Mouse (Mus musculus): Measurements from ENCODE around the gene Slain2. TPM values are rescaled to one million over a fixed set of nuclear protein-coding genes. Genes with fewer than 3 reads are reported as not detected.
"Not testable (repeated sequence)": the region's sequence is repeated elsewhere in the genome, so short reads cannot be mapped to it uniquely, and the experiment has no call there.

Slain2 gene
- polyA plus RNA-seq, 1 experiment from 2014 or later: 4.6 TPM

DNA sequence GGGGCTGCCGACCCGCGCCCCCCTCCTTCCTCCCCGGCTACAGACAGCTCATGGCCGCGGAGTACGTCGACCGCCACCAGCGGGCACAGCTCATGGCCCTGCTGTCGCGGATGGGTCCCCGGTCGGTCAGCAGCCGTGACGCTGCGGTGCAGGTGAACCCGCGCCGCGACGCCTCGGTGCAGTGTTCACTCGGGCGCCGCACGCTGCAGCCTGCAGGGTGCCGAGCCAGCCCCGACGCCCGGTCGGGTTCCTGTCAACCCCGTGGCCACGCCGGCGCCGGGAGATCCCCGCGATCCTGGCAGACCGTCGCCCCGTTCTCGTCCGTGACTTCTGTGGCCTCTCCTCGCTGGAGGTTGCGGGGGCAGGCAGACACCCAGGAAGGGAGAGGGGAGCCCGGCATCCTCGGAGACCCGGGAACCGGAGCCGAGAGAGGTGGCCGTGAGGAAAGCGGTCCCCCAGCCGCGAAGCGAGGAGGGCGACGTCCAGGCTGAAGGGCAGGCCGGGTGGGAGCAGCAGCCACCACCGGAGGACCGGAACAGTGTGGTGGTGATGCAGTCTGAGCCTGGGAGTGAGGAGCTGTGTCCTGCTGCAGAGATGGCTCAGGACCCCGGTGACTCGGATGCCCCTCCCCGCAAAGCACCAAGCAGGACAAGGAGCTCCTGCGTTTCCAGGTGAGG lies 99.6 kb downstream of the Slain2 start:
- peaks cover 56% of the 10 kb centered on the region for H3K27me3 ChIP-seq
- peak overlapping the region; percentile 37 for H3K4me3 ChIP-seq (replicated peaks)
- not testable (repeated sequence) for H3K9ac ChIP-seq; H3K36me3 ChIP-seq; DNase-seq; ATAC-seq (ENCODE audit: low read depth); H3K9me3 ChIP-seq (replicated peaks); H3K4me1 ChIP-seq (replicated peaks); H3K27ac ChIP-seq
- 3% methylated on average over 51 of the region's 65 CpGs for WGBS (ENCODE audit: insufficient replicate concordance)
- peak overlapping the region; percentile 58 for H3K4me2 ChIP-seq

- Histone ChIP-seq H3K9me3 (replicated peaks) (no peaks in the 10 kb centered on the region), H3K9ac (no peak overlapping the region), H3K4me1 (replicated peaks) (no peaks in the 10 kb centered on the region; the same call in 1 of the 2 replicates), H3K4me2 (no peak overlapping the region), H3K27me3 (peaks cover 55% of the 10 kb centered on the region), H3K4me3 (replicated peaks) (no peak overlapping the region), H3K36me3 (no peaks in the 10 kb centered on the region), H3K27ac (no peak overlapping the region)
- DNase-seq (no peak), ATAC-seq (ENCODE audit: low read depth) (no peak)
- WGBS (ENCODE audit: insufficient replicate concordance): 45% methylated on average over 9 of the region's 9 CpGs
These were observed 100.6 kb downstream of the Slain2 start for GRCm38 (mm10) chr5:73014745-73015144.

DNA sequence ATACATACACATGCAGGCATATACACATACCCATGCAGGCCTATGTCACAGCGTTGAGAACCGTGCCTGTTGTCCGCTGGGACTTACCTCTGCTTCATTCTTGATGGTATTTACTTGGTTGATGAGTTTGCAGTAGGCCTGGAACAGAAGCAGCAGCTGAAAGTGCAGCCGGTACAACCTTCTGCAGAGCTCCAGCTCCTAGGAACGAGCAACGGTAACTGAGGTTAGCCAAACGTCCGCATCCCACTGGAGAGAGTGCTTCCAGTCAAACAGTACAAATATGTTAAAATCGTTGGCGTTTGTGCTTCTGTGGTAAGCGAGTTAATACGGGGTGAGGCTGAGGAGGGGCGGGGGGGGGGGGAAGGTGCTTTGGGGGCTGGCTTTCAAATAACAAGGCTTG lies 109.7 kb downstream of the Slain2 start:
- Histone ChIP-seq H3K4me2 (no peak overlapping the region), H3K36me3 (peaks cover 64% of the 10 kb centered on the region), H3K4me3 (replicated peaks) (no peak overlapping the region), H3K27ac (no peak overlapping the region), H3K4me1 (replicated peaks) (no peaks in the 10 kb centered on the region), H3K9ac (no peak overlapping the region), H3K27me3 (no peaks in the 10 kb centered on the region), H3K9me3 (replicated peaks) (no peaks in the 10 kb centered on the region)
- ATAC-seq (ENCODE audit: low read depth): no peak
- 89% methylated on average over 13 of the region's 13 CpGs for WGBS (ENCODE audit: insufficient replicate concordance)
- no peak for DNase-seq

Other genes starting within 250 kb of the Slain2 start
- gene Txk, start 161.5 kb upstream of the Slain2 start, polyA plus RNA-seq (2015; fragmentation: Nextera tagmentation; extraction: Ambion mirVana): not detected in 2 replicates
- 3.9 and 5.2 TPM in 2 replicates for gene Tec, start 45.8 kb upstream of the Slain2 start, polyA plus RNA-seq (2015; fragmentation: Nextera tagmentation; extraction: Ambion mirVana)
- not detected in 2 replicates for gene Gm10135, start 60.4 kb downstream of the Slain2 start, polyA plus RNA-seq (2015; fragmentation: Nextera tagmentation; extraction: Ambion mirVana)
- 0.06 and 0.10 TPM in 2 replicates for gene Slc10a4, start 92.6 kb downstream of the Slain2 start, polyA plus RNA-seq (2015; fragmentation: Nextera tagmentation; extraction: Ambion mirVana)

Data from liver, embryonic 13.5 days (tissue).